Mouse (Mus musculus): ENCODE measurements around the gene Omp.
A peak's percentile ranks its signal among the peaks of the same experiment; 100 is the strongest.

Gene Omp

GRCm38 (mm10) chr7:98103002-98103941 lies 42.0 kb downstream of the Omp start:
- DNase-seq (ENCODE audit: low spot score in 2 of 2): peak; percentile 74 to 86

GRCm38 (mm10) chr7:98102488-98102887 lies 42.8 kb downstream of the Omp start:
- DNase-seq (ENCODE audit: low spot score in 2 of 2): no peak

GRCm38 (mm10) chr7:98097557-98097956 lies 47.7 kb downstream of the Omp start:
- DNase-seq (ENCODE audit: low spot score in 2 of 2): no peak

- DNase-seq (ENCODE audit: low spot score in 2 of 2): no peak
Measured at GRCm38 (mm10) chr7:98095852-98096251, 49.5 kb downstream of the Omp start.
